Mouse (Mus musculus) C2C12 (cell line): Measurements from ENCODE around the gene Rflnb.

Source experiments
- CTCF ChIP-seq: IDR thresholded peaks from one replicate; pipeline ENCODE4 v1.5.1; 2011; ENCODE audit not compliant: control insufficient read depth, insufficient read depth, insufficient read length
- MAX ChIP-seq: IDR thresholded peaks from one replicate; pipeline ENCODE4 v1.6.1; 2011; ENCODE audit warnings: mild to moderate bottlenecking, control low read depth
- MYOD1 ChIP-seq: IDR thresholded peaks from one replicate; pipeline ENCODE4 v1.6.1; 2011; ENCODE audit warnings: low read depth; ENCODE audit not compliant: control insufficient read depth, insufficient read length
- USF1 ChIP-seq: IDR thresholded peaks from one replicate; pipeline ENCODE4 v1.6.1; 2011; ENCODE audit warnings: low read depth, mild to moderate bottlenecking, control low read depth, moderate library complexity

DNA sequence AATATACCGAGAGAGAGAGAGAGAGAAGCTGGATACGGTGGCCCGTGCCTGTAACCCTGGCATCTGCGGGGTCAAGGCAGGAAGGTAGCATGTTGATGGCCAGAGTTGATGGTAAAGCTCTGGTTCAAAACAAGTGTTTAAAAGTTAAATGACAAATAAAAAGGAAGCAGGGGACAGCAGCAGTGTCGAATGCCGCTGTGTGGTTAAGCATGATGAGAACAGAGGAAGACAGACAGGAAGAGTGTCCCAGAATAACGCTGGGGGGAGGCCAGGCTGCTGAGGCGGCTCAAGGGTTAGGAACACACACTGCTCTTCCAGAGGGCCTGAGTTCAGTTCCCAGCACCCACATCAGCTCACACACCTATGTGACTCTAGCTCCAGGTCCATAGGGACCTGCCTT is 35.1 kb downstream of the Rflnb start:
- TF ChIP-seq CTCF: no peak
- no peak for TF ChIP-seq MAX
- TF ChIP-seq USF1: no peak
- no peak for TF ChIP-seq MYOD1
